Mouse (Mus musculus) testis, postnatal 10 days (tissue): ENCODE measurements at regions not wholly inside any gene's neighbourhood (a gene's known extent, or its start where the extent isn't known, plus 50 kb on each side); places are given as distances from the start of the nearest gene placed in this dataset.

Experiments
- DNase-seq: peaks from one replicate; pipeline ENCODE4 v3.0.0; 2021; ENCODE audit warnings: low spot score

DNA sequence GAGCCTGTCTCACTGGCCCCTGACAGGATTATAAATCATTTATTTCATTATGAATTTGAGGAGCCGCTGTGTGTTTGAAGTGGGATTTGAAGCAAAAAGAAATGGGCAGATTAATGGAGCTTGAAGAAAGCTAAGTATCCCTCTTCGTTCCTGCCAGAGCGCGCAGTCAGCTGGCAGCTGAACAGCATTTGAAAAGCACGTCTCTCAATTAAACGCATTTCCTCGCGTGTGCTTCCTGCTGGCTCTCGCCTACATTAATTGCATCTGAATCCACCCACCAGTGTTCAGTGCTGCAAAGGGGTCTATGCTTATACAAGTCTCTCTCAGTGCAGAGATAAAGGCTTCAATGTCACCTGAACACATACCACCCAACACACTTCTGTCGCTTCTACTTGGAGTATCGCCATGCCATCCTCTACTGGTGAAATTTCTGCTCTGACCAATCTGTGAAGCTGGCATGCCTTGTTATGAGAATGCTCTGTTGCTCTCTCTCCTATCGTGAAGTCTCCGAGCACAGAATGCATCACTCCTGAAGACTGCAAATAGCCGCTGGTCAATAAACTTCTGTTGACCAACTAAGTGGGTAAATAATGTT lies 235.3 kb downstream of the Mycn start:
- DNase-seq, result no peak

DNA sequence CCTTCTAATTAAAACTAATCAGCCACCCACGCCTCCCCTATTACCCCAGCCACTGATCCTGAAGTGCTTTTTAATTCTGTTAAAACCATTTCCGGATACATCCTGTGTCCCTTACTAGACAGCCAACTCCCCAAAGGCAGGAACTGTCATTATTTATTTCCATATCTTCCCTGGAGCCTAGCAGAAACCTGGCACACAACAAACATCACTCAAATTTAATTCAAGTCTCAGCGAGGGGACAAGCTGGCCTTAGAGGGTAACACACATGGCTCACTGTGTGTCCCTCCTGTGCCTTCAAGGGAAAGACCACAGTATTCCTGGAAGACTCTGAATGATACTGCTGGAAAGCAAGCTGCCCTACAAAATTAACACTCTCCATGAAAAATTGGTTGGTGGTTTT lies 240.0 kb downstream of the Mycn start:
- DNase-seq, result no peak

DNA sequence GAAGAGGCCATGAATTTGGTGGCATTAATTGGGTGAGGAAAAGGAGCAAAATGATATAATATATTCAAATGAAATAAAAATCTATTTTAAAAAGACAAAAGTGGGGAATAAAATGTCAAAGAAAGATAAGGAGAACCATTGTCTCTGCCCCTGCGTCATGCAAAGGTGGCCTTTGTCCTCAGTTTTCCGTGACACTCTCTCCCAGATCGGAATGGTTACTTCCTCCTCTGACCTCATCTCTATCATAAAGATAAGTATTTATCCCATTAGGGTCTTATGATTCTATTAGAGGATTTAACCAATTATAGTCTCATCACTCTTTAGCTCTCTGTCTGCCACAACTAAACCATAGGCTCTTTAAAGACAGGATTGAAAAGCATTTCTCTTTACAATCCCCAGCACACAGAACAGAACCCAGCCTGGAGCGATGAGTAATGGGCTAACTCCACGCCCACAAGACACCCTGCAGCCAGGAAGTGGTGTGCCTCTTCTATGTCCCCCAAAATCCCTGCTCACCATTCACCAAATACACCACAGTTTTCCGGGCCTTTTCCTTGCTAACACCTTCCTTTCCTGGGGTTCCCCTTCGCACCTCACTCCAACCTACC lies 240.6 kb downstream of the Mycn start:
- DNase-seq, result no peak

DNA sequence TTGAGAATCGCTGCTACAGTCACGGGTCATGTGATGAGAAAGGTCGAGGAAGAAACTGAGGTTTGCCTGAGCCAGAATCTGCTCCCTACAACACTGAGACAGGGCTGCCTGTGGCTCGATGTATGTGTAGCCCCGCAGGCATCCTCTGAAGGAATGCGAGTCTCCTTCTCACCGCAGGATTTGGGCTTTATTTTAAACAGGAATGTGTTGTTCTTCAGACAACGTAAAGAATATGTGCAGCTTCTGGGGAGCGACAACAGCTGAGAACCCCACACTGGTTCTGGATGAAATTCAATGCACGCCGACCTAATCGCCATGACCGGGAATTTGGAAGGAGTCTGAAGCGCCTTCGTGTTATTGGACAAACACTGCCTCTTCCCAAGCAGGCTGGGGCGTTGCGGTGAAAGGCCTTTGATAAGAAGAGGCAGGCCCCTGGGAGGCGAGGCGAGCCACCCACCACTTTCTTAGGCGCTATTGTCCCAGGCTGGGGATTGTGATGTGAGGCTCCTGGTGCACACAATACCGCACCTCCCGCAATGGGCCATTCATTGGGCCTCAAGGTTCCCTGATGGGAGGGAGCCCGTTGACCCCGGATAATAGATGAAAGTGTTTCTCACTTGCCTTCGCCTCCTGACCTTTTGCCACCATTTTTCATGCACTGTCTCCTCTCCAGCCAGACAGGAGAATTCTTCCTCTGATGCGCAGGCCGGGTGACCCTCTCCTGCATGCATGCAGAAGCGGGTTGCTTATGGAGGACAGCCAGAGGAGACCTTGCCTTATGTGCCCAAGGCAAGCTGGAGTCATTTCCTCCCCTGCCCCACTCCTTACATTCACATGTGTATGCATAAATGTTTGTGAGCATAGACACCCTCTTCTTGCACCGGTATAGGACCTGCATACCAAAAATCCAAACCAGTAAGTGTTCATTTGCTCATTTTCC lies 247.6 kb downstream of the Mycn start:
- DNase-seq, result no peak

DNA sequence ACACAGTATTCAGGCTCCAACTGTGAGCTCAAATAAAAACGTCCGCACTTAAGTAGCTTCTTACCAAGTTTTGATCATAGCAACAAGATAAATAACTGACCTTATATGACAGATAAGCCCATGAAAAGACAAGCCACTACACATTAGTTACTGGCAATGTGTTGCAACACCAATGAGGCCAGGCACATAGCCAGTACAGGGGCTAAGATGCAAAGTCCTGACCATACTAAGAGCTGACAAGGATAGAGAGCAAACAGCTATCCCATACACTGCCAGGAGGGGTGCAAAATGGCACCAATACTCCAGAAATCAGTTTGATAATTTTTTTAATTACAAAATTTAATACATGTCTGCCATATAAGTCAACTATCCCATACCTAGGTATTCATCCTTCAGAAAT lies 254.3 kb downstream of the Mycn start:
- DNase-seq, result no peak

DNA sequence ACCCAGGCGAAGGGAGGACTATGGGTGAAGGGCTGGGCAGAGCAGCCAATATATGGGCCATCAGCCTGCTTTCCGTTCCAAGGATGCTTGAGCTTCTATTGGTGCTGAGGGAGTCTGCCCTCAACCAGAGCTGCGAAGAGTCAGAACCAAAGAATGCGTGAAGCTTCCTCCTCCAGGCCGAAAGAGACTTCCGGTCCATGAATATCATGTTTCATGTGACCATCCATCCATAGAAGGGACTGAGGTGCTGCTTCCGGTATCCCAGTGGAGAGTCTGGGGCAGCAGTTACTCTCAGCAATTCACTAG lies 256.5 kb downstream of the Mycn start:
- no peak for DNase-seq

DNA sequence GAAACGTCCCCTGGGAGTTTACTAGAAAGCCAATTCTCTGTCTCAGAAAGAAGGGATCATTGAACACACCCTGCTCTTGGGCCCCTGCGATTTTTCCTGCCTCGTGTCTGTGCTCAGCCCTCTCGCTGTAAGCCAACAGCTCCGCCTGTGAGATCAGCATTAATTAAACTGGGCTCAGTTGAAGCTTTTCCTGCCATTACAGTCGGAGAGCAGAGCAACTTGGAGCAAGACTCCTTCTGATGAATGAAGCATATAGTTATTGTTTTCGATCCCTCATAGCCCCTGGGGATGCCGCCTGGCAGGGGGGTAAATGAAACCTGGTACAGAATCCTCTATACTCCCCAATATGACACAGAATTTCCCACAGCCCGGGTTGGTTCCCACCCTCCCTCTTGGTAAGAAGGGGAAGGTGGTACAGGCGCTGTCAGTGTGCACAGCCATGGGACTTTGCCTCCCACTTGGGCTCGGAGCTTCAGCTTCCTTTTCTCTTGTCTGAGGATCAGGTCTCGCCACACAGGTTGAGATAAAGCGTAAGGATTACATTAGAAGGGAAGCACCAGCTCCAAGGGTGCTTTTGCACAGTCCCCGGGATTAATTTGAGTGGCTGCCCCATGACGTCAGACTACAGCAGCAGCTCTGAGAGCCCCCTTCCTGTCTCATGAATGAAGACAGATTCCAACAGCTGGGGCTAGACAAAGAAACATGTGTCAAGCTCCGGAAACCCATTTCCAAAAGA lies 257.1 kb downstream of the Mycn start:
- no peak for DNase-seq

DNA sequence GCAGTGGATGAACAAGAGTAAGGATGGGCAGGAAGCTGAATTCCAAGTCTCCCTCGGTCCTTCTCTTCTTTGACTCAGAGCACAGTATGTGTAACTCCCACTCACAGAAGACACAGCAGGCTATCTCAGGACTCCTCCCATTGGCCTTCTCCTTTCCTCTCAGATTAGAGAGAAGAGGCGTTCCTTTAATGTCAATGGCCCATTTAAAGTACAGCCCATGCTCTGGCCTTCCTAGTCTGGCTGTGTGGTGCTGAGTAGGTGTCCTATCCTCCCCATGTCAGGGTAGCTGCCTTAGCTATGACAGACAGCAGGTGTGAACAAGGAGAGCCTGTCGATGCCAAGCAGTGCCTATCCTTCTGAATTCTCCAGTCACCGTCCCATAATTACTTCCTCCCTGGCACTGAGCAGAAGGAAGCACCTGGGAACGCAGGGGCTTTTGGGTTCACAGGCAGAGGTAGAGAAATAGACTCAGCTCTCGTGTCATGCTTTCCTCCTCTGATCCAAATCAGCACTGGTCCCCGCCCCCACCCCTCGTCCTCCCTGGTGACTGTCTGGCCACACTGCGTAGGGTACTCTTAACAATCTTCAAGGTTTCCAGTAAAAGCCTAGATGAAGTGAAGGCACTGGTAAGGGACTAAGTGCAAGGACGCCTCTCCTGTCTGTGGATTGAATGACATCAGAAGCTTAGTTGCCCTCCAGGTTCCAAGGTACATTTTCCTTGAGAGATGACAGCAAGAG lies 257.8 kb downstream of the Mycn start:
- no peak for DNase-seq

DNA sequence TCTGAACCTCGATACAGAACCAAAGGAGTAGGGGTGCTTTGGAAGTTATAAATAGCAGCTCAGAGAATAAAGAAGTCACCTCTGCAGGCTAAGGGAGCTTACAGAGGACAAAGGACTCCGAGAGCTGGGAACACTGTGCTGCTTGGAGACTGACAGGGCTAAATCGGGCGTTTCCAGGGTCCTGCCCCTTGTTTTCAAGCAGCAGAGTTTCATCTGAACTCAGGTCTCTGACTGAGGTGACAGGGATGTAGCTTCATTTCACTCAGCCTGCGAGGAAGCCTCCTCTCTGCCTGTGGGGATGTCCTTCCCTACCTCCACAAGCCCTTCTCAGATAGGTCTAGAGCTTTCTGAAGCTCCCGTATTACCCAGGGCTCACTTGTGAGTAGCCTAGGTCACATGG lies 260.6 kb downstream of the Mycn start:
- no peak for DNase-seq

DNA sequence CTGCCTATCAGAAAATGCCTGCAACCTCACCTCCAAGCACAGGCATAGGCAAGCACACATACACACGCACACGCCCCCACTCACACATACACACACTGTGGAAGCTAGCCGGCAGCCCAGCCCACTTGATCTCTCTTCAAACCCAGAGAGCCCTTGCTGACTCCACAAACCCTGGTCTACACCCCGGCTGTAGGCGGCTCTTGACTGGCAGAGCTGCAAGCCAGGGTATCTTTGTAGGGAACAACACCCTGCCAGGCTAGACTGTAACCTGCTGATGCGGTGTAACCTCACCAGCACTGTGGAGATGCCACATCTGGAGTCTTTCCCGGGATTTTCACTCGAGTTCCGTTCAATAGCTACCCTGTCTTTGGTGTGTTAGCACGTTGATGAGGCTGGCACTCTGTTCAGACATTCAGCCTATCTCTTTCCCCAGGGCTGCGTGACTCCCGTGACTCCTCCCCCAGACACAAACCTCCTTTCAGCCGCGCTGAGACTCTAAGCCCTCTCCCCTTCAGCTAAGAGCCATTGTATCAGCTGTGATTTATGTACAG lies 261.3 kb downstream of the Mycn start:
- DNase-seq, result peak; percentile 48

DNA sequence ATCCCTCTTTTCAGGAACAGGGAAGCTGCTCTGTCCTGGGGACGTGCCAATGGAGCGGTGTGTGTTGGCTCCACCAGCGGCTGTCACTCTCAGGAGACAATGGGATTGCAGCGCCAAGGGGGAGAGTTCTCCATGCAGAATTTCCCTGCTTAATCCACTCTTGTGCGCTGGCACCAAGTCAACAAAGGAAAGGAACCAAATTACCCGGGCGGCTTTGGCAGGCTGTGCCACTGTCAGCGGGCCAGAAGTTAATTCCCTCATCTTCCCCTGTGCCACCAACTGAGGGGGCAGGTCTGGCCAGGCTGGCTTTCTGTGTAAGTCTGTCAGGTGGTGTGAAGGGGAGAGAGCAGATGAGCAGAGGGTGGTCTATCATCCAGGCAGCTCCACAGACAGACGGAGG lies 265.0 kb downstream of the Mycn start:
- DNase-seq, result peak; percentile 51

DNA sequence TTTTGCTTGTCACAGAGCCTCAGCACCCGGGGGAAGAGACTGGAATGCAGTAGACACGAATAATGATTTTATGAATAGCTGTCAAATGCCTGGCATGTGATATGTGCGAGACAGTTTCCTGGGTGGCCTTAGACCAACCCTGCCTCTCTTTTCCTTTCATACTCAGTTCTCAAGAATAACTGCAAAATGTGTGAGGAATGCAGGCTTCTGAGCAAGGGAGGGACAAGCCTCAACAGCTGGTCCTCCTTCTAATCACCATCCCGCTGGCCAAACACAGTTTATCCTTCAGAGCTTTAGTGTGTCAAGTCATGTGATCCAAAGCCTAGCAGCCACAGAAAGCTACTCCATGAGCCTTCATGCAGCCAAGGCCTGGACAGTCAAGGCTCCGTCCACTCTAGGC lies 271.8 kb downstream of the Mycn start:
- DNase-seq, result no peak

DNA sequence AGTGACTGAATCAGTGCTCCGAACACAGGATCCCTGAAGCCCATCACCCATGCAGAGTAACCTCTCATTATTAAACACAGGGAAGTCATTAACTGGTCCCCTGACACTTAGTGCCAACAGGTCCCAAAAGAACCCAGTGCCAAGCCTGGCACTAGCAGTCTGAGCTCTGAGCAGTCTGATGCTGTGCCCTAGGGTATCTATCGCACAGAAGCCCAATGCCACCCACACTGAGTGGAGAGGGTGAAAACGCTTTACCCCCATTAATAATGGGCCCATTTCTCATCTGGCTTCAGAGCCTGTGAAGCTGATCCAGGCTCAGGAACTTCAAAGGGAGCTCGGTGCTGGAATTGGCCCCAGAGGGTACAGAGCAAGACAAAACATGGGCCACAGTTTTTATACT lies 272.8 kb downstream of the Mycn start:
- DNase-seq, result no peak

DNA sequence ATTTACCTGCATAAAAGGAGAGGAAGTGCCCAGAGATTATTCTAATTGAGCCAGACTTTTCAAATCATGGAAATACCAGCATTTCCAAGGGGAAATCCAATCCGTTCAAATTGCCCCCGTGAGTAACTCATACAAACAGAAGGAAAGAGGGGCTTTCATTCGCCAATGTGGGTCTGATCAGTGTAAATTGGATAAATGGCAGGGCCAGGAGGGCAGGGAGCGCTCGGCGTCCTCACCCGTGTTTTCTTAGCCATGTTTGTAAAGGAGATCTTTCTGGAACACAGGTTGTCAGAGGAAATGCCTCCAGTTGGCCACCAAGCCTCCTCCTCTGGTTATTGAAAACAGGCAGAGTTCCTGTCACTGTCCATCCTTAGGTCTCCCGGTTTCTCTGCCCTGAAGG lies 286.1 kb downstream of the Mycn start:
- DNase-seq, result no peak

DNA sequence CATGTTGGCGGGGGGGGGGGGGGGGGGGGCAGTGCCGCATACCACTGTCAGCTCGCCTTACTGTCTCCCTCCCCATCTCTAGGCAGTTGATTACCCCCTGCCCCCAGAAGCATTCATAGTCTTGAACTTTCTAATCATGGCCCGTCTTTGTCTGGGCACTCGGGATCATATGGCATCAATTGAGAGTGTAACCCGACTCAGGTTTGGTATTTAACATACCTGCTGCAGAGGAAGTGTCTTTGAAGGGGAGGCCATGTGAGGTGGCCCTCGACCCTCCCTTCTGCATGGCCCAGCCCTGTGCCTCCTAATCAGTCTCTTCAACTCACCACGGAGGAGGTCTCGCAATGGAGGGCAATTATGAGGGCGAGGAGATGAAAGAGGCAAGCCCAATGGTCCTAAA lies 286.5 kb downstream of the Mycn start:
- DNase-seq, result no peak

DNA sequence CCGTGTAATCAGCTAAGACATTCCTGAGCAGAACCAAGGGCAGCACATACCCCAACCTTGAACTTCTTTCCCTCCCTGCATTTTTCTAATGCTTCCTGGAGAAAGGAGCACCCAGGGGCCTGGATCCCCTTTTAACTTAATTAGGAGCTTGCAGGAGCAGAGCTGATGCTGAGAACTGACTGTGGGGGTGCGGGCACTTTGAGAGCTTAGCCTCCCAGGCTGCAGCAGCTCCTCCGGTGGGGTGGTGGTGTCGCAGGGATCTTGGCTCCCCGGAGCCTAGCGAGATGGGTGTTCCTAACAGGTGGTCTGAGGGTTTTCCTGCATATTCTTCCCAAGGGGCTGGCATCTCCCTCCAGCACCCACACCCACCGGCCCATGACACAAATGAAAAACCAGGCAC lies 289.4 kb downstream of the Mycn start:
- DNase-seq, result peak; percentile 63

DNA sequence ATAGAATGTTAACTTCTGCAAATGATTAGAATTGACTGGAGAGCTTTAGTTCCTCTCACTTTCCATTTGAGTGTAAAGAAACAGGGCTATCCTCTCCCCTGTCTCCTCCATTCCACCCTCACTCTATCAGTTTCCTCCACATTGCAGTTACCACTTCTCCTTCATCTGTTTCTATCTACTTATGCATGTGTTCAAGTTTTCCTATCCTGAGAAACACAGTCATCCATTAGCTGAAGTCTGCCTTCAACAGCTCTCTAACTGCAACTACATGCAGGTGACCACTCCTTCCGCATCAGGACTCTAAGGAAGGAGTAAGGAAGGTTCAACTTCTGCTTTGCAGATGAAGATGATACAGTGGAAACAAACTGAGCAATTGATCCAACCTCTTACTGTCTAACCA lies 291.4 kb downstream of the Mycn start:
- no peak for DNase-seq

DNA sequence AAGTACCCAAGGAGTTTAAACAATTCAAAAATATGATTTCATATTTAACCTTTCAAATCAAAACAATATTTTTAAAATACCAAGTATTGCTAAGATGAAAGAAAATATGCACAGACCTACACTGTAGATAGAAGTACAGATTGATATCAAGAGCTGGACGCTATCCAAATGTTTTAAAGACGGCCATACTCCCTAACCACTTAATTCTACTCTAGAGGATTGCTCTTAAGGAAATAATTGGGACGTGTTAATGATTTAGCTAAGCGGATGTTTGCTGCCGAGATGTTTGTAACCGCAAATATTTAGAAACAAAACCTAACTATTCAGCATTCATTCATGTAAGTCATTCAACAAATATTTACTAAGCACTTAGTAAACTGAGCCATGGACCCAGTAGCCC lies 294.2 kb downstream of the Mycn start:
- no peak for DNase-seq

DNA sequence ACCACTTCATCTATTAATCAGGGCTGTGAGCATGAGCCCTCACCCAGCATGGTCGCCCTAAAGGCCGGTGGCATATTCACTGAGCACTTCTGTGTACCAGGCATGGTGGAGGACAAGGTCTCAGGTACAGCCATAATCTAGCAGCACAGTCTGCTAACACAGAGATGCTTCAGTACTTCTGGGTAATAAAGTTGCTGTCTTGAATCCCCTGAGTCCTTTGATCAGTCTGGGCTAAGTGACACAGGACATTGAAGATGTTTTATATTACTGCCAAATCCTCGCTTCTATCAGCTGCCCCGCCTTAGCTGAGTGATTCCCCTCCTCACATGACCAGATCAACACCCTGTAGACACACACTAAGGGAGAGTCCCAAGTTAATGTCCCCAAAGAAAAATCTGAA lies 296.5 kb downstream of the Mycn start:
- no peak for DNase-seq

DNA sequence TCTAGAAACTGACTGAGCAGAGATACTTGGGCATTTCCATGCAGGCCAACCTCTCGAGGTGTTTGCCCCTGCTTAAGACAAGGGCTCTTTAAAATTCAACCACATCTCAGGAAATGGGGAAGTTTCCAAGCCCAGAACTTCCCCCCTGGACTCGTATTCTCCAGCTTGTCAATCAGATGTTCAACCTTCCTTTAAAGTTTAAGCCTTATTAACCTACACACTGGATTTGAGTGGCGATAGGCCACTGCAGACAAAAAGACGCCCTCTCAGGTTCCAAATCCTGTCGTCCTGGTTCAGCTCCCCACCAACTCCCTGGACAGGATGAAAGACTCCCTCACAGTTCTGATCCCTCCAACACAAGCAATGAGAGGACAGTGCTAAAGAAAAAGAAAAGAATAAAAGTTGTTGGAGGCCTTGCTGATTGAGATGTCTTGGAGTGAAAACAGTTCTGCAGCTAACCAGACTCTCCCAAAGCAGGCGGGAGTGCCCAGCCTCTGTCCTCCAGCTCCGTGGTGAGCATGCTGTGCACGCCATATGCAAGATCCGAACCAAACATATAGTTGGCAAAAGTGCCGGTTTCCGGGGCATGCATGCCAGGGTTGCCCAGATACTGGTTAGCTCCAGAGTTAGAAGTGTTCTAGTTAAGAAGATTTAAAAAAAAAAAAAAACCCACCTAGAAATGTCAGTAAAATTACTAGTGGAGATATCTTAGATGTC lies 298.3 kb downstream of the Mycn start:
- DNase-seq, result no peak

DNA sequence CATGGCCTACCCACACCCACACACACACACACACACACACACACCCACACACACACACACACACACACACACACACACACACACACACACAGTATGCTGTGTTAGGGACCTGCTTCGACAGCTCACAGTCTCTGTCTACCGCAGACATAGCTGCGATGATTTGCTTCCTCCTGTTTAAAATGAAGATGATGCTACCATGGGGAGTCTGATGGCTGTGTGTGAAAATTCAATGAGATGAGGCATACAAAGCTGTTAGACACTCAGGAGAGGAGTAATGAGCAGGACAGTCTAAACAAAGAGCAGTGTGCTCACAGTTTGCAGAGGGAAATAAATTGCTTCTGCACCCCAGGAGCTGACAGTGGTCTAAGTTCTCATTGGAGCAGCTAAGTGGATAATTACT lies 306.4 kb downstream of the Mycn start:
- no peak for DNase-seq
